Mouse (Mus musculus): ENCODE results near the gene Sh3bp5. TPM values are rescaled to one million over a fixed set of nuclear protein-coding genes. Genes with fewer than 3 reads are reported as not detected.

Sh3bp5 gene
- polyA plus RNA-seq, 1 experiment from 2014 or later = 26.7 TPM

GRCm38 (mm10) chr14:31397353-31397752, 38.5 kb downstream of the Sh3bp5 start:
- peaks cover 3% of the 10 kb centered on the region; the same call in 1 of the 2 replicates for H3K4me1 ChIP-seq (ENCODE audit: control insufficient read depth, insufficient read depth, low read length)
- whole genome bisulfite sequencing = 88% methylated on average over 12 of the region's 12 CpGs
- H3K27ac ChIP-seq (replicated peaks; ENCODE audit: low read depth, low read length) = no peak overlapping the region

GRCm38 (mm10) chr14:31396428-31396827, 39.5 kb downstream of the Sh3bp5 start:
- ATAC-seq (ENCODE audit: insufficient number of reproducible peaks, low FRiP score, low TSS enrichment, low read depth) (no peak), DNase-seq (ENCODE audit: low spot score) (no peak)
- no peaks in the 10 kb centered on the region for H3K27me3 ChIP-seq (ENCODE audit: control insufficient read depth, insufficient read depth, low read length)
- H3K4me1 ChIP-seq (ENCODE audit: control insufficient read depth, insufficient read depth, low read length) = peaks cover 3% of the 10 kb centered on the region; the same call in 1 of the 2 replicates
- no peak overlapping the region for H3K4me2 ChIP-seq (ENCODE audit: low read depth, severe bottlenecking)
- H3K4me3 ChIP-seq (ENCODE audit: low read depth, low read length) = no peak overlapping the region
- peaks cover 9% of the 10 kb centered on the region for H3K36me3 ChIP-seq (ENCODE audit: control insufficient read depth, insufficient read depth, low read length)
- H3K9ac ChIP-seq (ENCODE audit: low read length) = no peak overlapping the region
- no peaks in the 10 kb centered on the region; the same call in 1 of the 2 replicates for H3K9me3 ChIP-seq (ENCODE audit: control insufficient read depth, low read length)
- H3K27ac ChIP-seq (replicated peaks; ENCODE audit: low read depth, low read length) = no peak overlapping the region
- 98% methylated on average over 2 of the region's 2 CpGs for WGBS

More at GRCm38 (mm10) chr14:31397353-31397752, 38.5 kb downstream of the Sh3bp5 start:
- Histone ChIP-seq H3K4me2 (ENCODE audit: low read depth, severe bottlenecking) (no peak overlapping the region), H3K36me3 (ENCODE audit: control insufficient read depth, insufficient read depth, low read length) (peaks cover 9% of the 10 kb centered on the region), H3K9me3 (ENCODE audit: control insufficient read depth, low read length) (no peaks in the 10 kb centered on the region; the same call in 1 of the 2 replicates), H3K9ac (ENCODE audit: low read length) (no peak overlapping the region), H3K27me3 (ENCODE audit: control insufficient read depth, insufficient read depth, low read length) (no peaks in the 10 kb centered on the region), H3K4me3 (ENCODE audit: low read depth, low read length) (no peak overlapping the region)
- DNase-seq (ENCODE audit: low spot score) (no peak), ATAC-seq (ENCODE audit: insufficient number of reproducible peaks, low FRiP score, low TSS enrichment, low read depth) (no peak)

GRCm38 (mm10) chr14:31395629-31396199, 40.2 kb downstream of the Sh3bp5 start:
- 91% methylated on average over 7 of the region's 7 CpGs for WGBS
- H3K9ac ChIP-seq (ENCODE audit: low read length) = no peak overlapping the region
- H3K27me3 ChIP-seq (ENCODE audit: control insufficient read depth, insufficient read depth, low read length) = no peaks in the 10 kb centered on the region
- DNase-seq (ENCODE audit: low spot score) = no peak
- no peak for ATAC-seq (ENCODE audit: insufficient number of reproducible peaks, low FRiP score, low TSS enrichment, low read depth)
- H3K9me3 ChIP-seq (ENCODE audit: control insufficient read depth, low read length) = no peaks in the 10 kb centered on the region; the same call in 1 of the 2 replicates
- H3K4me2 ChIP-seq (ENCODE audit: low read depth, severe bottlenecking) = no peak overlapping the region
- no peak overlapping the region for H3K4me3 ChIP-seq (ENCODE audit: low read depth, low read length)
- H3K36me3 ChIP-seq (ENCODE audit: control insufficient read depth, insufficient read depth, low read length) = peaks cover 9% of the 10 kb centered on the region
- peaks cover 3% of the 10 kb centered on the region; the same call in 1 of the 2 replicates for H3K4me1 ChIP-seq (ENCODE audit: control insufficient read depth, insufficient read depth, low read length)
- H3K27ac ChIP-seq (replicated peaks; ENCODE audit: low read depth, low read length) = no peak overlapping the region

GRCm38 (mm10) chr14:31394822-31395532, 40.9 kb downstream of the Sh3bp5 start:
- Histone ChIP-seq H3K36me3 (ENCODE audit: control insufficient read depth, insufficient read depth, low read length) (peaks cover 9% of the 10 kb centered on the region), H3K4me1 (ENCODE audit: control insufficient read depth, insufficient read depth, low read length) (peaks cover 3% of the 10 kb centered on the region; the same call in 1 of the 2 replicates), H3K9ac (ENCODE audit: low read length) (no peak overlapping the region), H3K27me3 (ENCODE audit: control insufficient read depth, insufficient read depth, low read length) (no peaks in the 10 kb centered on the region), H3K27ac (replicated peaks; ENCODE audit: low read depth, low read length) (no peak overlapping the region), H3K9me3 (ENCODE audit: control insufficient read depth, low read length) (no peaks in the 10 kb centered on the region; the same call in 1 of the 2 replicates), H3K4me3 (ENCODE audit: low read depth, low read length) (no peak overlapping the region), H3K4me2 (ENCODE audit: low read depth, severe bottlenecking) (no peak overlapping the region)
- 93% methylated on average over 9 of the region's 9 CpGs for WGBS
- ATAC-seq (ENCODE audit: insufficient number of reproducible peaks, low FRiP score, low TSS enrichment, low read depth) (no peak), DNase-seq (ENCODE audit: low spot score) (no peak)

GRCm38 (mm10) chr14:31393936-31394630, 41.8 kb downstream of the Sh3bp5 start:
- Histone ChIP-seq H3K27me3 (ENCODE audit: control insufficient read depth, insufficient read depth, low read length) (no peaks in the 10 kb centered on the region), H3K36me3 (ENCODE audit: control insufficient read depth, insufficient read depth, low read length) (peaks cover 9% of the 10 kb centered on the region), H3K4me2 (ENCODE audit: low read depth, severe bottlenecking) (no peak overlapping the region), H3K9me3 (ENCODE audit: control insufficient read depth, low read length) (no peaks in the 10 kb centered on the region; the same call in 1 of the 2 replicates), H3K9ac (ENCODE audit: low read length) (no peak overlapping the region), H3K4me3 (ENCODE audit: low read depth, low read length) (no peak overlapping the region), H3K27ac (replicated peaks; ENCODE audit: low read depth, low read length) (no peak overlapping the region), H3K4me1 (ENCODE audit: control insufficient read depth, insufficient read depth, low read length) (peaks cover 4% of the 10 kb centered on the region)
- DNase-seq (ENCODE audit: low spot score) (no peak), ATAC-seq (ENCODE audit: insufficient number of reproducible peaks, low FRiP score, low TSS enrichment, low read depth) (no peak)
- WGBS = 92% methylated on average over 7 of the region's 7 CpGs

GRCm38 (mm10) chr14:31393546-31393890, 42.4 kb downstream of the Sh3bp5 start:
- ATAC-seq (ENCODE audit: insufficient number of reproducible peaks, low FRiP score, low TSS enrichment, low read depth) (no peak), DNase-seq (ENCODE audit: low spot score) (no peak)
- WGBS = 71% methylated on average over 3 of the region's 3 CpGs
- Histone ChIP-seq H3K9me3 (ENCODE audit: control insufficient read depth, low read length) (no peaks in the 10 kb centered on the region; the same call in 1 of the 2 replicates), H3K4me1 (ENCODE audit: control insufficient read depth, insufficient read depth, low read length) (peaks cover 9% of the 10 kb centered on the region), H3K36me3 (ENCODE audit: control insufficient read depth, insufficient read depth, low read length) (peaks cover 9% of the 10 kb centered on the region), H3K27ac (replicated peaks; ENCODE audit: low read depth, low read length) (no peak overlapping the region), H3K4me3 (ENCODE audit: low read depth, low read length) (no peak overlapping the region), H3K4me2 (ENCODE audit: low read depth, severe bottlenecking) (no peak overlapping the region), H3K9ac (ENCODE audit: low read length) (no peak overlapping the region), H3K27me3 (ENCODE audit: control insufficient read depth, insufficient read depth, low read length) (no peaks in the 10 kb centered on the region)

GRCm38 (mm10) chr14:31392873-31393545, 42.9 kb downstream of the Sh3bp5 start:
- no peaks in the 10 kb centered on the region for H3K27me3 ChIP-seq (ENCODE audit: control insufficient read depth, insufficient read depth, low read length)
- no peak overlapping the region for H3K4me2 ChIP-seq (ENCODE audit: low read depth, severe bottlenecking)
- DNase-seq (ENCODE audit: low spot score) = no peak
- H3K27ac ChIP-seq (replicated peaks; ENCODE audit: low read depth, low read length) = no peak overlapping the region
- H3K4me3 ChIP-seq (ENCODE audit: low read depth, low read length) = no peak overlapping the region
- ATAC-seq (ENCODE audit: insufficient number of reproducible peaks, low FRiP score, low TSS enrichment, low read depth) = no peak
- WGBS = 81% methylated on average over 8 of the region's 8 CpGs
- no peaks in the 10 kb centered on the region; the same call in 1 of the 2 replicates for H3K9me3 ChIP-seq (ENCODE audit: control insufficient read depth, low read length)
- peaks cover 12% of the 10 kb centered on the region for H3K4me1 ChIP-seq (ENCODE audit: control insufficient read depth, insufficient read depth, low read length)
- peaks cover 9% of the 10 kb centered on the region for H3K36me3 ChIP-seq (ENCODE audit: control insufficient read depth, insufficient read depth, low read length)
- H3K9ac ChIP-seq (ENCODE audit: low read length) = no peak overlapping the region

GRCm38 (mm10) chr14:31392300-31392699, 43.6 kb downstream of the Sh3bp5 start:
- H3K27me3 ChIP-seq (ENCODE audit: control insufficient read depth, insufficient read depth, low read length) = no peaks in the 10 kb centered on the region
- no peak overlapping the region for H3K4me2 ChIP-seq (ENCODE audit: low read depth, severe bottlenecking)
- H3K9ac ChIP-seq (ENCODE audit: low read length) = no peak overlapping the region
- no peaks in the 10 kb centered on the region; the same call in 1 of the 2 replicates for H3K9me3 ChIP-seq (ENCODE audit: control insufficient read depth, low read length)
- ATAC-seq (ENCODE audit: insufficient number of reproducible peaks, low FRiP score, low TSS enrichment, low read depth) (no peak), DNase-seq (ENCODE audit: low spot score) (no peak)
- peaks cover 17% of the 10 kb centered on the region for H3K4me1 ChIP-seq (ENCODE audit: control insufficient read depth, insufficient read depth, low read length)
- no peak overlapping the region for H3K4me3 ChIP-seq (ENCODE audit: low read depth, low read length)
- 77% methylated on average over 5 of the region's 5 CpGs for WGBS
- peaks cover 8% of the 10 kb centered on the region; the same call in 1 of the 2 replicates for H3K36me3 ChIP-seq (ENCODE audit: control insufficient read depth, insufficient read depth, low read length)
- no peak overlapping the region for H3K27ac ChIP-seq (replicated peaks; ENCODE audit: low read depth, low read length)

All from limb, embryonic 11.5 days (tissue).